Mouse (Mus musculus) kidney, adult 18-20 months (tissue): ENCODE measurements around the gene Gm29427.

Source experiments
- DNase-seq: peaks from one replicate; pipeline ENCODE4 v3.0.0; 2021

Gm29427 gene

DNA sequence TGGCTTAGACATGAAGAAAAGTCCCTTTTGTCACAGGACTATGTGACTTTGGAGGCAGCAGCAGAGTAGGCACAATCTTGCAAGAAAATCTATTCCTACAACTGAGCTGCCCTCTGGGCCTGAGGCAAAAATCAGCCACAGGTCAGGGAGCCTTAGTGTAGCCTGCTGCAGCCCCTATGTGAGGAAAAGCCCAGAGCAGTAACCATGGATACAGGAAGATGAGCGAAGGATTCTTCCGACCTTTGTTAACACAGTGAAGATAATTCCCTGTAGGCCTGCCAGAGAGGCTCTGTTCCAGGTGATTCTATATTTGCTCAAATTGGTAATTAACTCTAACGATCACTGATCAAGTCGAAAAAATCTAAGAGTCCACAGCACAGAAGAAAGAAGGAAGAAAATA is 71.5 kb downstream of the Gm29427 start:
- no peak for DNase-seq

DNA sequence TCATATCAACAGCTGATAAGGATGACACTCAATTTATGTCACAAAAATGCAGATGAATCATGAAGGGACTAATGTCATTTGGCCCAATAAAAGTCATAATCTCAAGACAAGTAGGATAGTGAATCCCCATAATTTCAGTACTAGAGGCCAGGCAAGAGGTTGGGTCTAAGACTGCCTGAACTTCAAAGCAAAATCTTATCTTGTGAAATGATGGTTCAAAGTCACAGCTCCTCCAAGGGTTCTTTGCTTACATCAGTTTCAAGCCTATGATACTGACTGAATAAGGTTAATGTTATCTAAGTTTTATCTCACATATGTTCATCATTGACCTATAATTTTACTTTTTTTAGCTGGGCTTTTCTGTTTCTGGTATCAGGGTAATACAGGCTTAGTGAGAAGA is 74.6 kb downstream of the Gm29427 start:
- DNase-seq, result no peak

DNA sequence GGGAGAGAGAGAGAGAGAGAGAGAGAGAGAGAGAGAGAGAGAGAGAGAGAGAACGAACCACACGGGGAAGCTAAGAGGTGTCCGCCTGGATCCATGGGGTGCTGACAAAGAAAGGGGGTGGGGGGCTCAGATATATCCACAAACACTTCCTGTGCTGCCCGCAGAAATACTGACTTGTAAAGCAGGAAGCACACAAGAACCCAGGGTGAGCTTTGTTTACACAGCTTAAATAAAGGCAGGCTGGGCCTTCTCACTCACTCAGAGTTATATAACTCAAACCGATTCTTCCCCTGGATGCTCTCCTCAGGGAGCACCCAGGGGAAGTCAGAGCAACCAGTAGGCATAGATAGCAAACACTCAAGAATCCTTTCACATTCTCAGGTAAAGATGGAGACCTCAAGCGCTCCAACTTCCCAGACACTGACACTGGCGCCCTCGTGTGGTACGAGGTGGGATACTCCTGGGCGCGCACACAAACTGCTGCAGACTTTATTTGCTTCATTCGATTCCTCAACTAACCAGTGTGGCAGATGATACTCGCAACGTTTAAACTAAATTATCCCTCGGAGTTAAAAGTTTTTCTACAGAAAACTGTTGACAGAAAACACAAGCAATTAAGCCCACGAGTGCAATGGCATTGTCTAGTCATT is 81.7 kb downstream of the Gm29427 start:
- DNase-seq, result peak; percentile 72

DNA sequence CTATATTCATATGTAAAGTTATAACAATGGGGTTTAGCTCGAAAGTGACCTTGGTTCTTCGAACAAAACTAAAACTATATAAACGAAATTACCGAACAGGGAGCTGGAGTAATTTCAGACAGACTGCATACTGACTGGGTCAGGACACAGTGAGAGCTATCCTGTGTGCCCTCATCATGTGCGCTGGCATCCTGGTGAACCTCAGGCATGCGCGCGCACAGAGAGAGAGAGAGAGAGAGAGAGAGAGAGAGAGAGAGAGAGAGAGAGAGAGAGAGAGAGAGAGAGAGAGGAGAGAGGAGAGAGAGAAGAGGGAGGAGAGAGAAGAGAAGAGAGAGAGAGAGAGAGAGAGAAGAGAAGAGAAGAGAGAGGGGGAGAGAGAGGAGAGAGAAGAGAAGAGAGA is 82.3 kb downstream of the Gm29427 start:
- DNase-seq, result no peak

DNA sequence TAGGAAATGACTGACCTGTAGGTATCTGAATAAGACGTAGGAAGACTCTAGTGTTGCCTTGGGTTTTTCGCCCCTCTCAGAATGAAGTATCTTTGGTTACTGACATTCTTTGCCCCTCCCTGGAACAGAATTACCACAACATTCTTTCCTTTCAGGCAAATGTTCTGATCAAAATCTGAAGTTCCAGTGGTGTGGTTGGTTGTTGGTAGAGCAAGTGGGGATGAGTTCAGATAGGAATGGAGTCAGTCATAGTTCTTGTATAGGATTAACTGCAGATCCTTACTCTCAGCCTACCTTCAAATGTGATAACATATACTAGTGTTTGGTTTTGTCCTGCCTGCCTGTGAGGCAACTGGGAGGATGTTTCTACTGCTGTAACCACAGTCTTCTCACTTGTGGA is 86.1 kb downstream of the Gm29427 start, which contains the start of gene Zp3r:
Zp3r (minus strand) TSS at position 101 of the 400 bp plus-strand sequence.
- no peak for DNase-seq
